Mouse (Mus musculus): ENCODE data around the gene E030018B13Rik. TPM values are rescaled to one million over a fixed set of nuclear protein-coding genes. Genes with fewer than 3 reads are reported as not detected.
A peak's percentile ranks its signal among the peaks of the same experiment; 100 is the strongest.

Gene E030018B13Rik
- total RNA-seq, 2 experiments from 2014 or later, result not detected

DNA sequence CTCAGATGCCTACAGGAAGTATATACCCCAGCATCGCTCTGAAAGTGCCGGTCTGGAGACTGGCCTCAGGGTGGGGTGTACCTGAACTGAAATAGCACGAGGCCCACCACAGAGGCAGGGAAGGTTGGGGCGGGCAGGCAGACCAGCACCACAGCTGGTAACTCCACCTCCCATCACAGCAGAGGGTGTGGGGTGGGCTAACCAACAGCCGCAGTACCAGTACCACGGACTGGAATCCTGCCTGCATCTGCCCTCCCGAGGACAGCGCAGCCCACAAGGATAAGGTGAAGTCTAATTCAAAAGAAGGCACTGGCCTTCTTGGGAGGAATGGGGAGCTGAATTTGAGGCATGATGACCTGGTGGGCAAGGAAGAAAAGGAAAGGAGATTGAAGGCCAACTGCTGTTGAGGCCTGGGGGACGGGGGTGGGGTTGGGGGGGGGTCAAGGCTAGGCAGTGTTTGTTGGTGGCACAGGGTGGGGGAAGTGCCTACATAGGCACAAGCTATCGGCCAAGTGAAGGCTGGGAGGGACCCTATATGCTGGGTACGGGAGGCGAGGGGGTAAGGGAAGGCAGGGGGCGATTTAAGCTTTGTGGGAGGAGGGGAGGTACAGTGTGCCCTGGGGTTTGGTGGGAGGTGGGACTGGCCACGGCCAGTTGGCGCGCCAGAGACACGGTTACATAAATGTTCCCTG, 20.2 kb upstream of the E030018B13Rik start:
- intact Hi-C loops (cut with DNase I), result loop anchor here (2.0 to 5.0 kb wide), 2 partner anchors 28 to 41 kb away; partner anchors contain the start of gene Klf13
- no peak for DNase-seq

- DNase-seq, result peak; percentile 88 to 96
- intact Hi-C loops (cut with DNase I), result loop anchor here (2.0 to 5.0 kb wide), 2 partner anchors 28 to 40 kb away; partner anchors contain the start of gene Klf13
These were observed 19.6 kb upstream of the E030018B13Rik start for GRCm38 (mm10) chr7:63896968-63897468.

- no peak for DNase-seq
- intact Hi-C loops (cut with DNase I), result loop anchor here (2.0 to 5.0 kb wide), 2 partner anchors 27 to 40 kb away; partner anchors contain the start of gene Klf13
These were observed 19.0 kb upstream of the E030018B13Rik start for GRCm38 (mm10) chr7:63897655-63898054.

DNA sequence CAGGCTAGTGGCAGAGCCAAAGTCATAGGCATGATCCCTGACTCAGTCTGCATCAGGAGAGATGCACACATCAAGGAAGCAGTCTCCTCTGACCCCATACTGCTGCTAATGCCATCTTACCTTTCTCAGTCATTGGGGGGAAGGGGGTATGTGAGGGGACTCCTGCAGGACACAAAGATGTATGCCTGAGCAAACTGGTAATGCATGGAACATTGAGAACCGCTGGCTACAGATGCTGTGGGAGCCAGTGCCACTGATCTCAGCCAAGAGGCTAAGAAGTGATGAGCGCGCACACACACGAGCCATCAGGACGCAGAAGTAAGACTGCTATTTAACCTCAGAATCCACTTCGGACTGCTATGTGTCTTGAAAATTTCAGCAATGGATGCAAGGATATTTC, 18.5 kb upstream of the E030018B13Rik start:
- intact Hi-C loops (cut with DNase I), result loop anchor here (5.0 kb wide), 1 partner anchor 39 kb away; the partner anchor contains the start of gene Klf13
- no peak for DNase-seq

- no peak for DNase-seq
- intact Hi-C loops (cut with DNase I), result loop anchor here (5.0 kb wide), 1 partner anchor 37 kb away; the partner anchor contains the start of gene Klf13
These were observed 16.7 kb upstream of the E030018B13Rik start for GRCm38 (mm10) chr7:63899925-63900324.

GRCm38 (mm10) chr7:63900411-63900810, 16.2 kb upstream of the E030018B13Rik start:
- DNase-seq, result no peak
- intact Hi-C loops (cut with DNase I), result no loop called here

GRCm38 (mm10) chr7:63901346-63901745, 15.3 kb upstream of the E030018B13Rik start:
- no peak for DNase-seq
- intact Hi-C loops (cut with DNase I), result no loop called here

DNA sequence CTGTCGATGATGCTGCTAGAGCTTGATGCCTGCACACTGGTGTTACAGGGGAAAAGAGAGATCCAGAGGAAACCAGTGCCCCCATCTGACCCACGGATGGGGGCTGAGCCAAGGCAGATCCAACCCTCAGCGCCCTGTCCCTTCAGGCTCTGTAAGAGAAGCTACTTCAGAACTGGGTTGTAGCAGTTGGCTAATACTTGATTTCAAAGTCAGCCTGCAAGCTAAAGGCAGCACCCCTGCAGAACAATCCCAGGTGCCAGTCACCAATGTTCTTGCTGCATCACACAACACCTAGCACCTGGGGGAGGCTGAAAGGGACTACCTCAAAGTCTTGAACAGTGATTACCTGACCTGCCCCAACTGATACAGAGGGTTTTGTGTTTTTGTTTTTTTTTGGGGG, 14.7 kb upstream of the E030018B13Rik start:
- intact Hi-C loops (cut with DNase I), result no loop called here
- DNase-seq, result no peak

- no peak for DNase-seq
- intact Hi-C loops (cut with DNase I), result no loop called here
These were observed 13.9 kb upstream of the E030018B13Rik start for GRCm38 (mm10) chr7:63902604-63903210.

DNA sequence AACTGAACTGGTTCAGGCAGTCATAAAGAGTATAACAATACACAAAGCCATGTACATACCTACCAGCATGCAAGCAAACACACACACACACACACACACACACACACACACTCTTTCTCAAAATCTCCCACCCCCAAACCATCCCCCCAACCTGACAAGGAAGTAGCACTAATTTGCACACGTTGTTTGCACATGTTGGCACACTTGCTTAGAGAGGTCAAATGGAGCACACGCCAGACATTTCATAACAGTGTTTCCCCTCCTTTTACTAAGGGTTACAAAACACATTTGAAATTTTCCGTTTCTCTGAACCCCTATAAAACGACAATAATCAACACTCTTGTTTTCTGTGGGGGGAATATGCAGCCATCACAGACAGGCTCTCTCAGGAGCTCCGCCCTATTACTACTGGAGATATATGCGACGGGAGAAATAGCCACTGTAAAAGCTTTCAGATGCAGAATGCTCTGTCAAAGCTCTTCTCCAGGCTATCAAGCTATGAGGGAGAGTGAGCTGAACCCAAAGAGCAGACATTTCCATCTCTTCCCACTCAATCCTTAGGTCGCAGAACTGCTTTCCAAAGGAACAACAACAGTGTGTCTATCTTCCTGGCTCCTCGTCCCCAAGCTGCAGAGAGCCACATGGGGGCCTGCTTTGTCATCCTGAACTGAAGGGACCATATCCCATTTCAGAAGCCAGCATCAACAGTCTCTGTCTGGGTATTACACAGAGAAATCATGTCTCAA, 12.8 kb upstream of the E030018B13Rik start:
- DNase-seq, result no peak
- intact Hi-C loops (cut with DNase I), result loop anchor here (2.0 kb wide), 1 partner anchor 75 kb away; no protein-coding TSS in a partner anchor

- DNase-seq, result peak in 1 of 2 experiments; percentile 47
- intact Hi-C loops (cut with DNase I), result loop anchor here (2.0 kb wide), 1 partner anchor 76 kb away; no protein-coding TSS in a partner anchor
These were observed 11.5 kb upstream of the E030018B13Rik start for GRCm38 (mm10) chr7:63905190-63905589.

DNA sequence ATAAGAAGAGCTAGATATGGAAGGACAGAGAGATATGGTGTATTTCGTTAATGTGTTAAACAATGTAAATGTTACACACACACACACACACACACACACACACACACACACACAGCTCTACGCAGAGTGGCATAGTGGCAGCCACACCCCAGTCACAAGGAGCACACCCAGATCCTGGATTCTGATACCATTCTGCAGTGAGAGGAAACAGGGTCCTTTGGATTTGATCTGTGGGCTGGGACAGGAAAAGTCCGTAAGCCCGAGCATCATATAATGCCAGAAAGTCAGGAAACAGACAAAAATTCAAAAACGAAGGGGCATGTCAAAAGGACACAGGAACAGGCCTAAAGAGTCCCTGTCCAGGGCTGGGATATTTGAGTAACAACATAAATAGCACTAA, 11.0 kb upstream of the E030018B13Rik start:
- no peak for DNase-seq
- intact Hi-C loops (cut with DNase I), result loop anchor here (2.0 kb wide), 1 partner anchor 77 kb away; no protein-coding TSS in a partner anchor

DNA sequence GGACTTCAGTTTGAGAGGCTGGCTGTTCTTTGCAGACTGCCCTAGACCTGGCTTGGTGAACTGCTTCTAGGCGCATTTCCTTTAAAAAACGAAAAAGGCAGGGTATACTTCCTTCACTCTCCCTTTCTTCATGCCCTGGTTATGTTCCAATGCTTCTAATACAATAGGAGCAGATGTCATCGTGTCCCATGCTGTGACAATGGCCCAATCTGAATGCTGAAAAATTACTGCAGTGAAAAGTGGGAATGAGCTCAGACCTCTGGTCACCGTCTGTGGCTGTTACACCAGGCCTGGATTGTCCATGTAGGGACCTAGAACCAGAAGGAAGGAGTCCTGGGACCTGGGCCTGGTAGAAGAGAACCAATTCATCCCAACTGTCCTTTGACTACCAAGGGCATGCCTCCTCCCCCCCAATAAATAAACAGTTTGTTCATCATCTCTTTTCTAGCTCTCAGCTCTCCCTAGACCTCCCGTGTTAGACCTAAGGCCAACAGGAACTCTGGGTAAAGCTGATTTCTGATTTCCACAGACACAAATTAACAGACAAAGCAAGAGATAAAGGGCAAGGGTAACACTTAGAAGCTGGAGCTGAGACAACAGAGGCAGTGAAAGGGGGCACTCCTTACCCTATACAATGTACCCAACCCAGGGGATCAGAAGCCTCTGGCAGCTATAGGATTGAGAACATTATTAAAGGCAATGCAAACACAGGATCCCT, 8.7 kb upstream of the E030018B13Rik start:
- DNase-seq, result no peak
- intact Hi-C loops (cut with DNase I), result no loop called here

DNA sequence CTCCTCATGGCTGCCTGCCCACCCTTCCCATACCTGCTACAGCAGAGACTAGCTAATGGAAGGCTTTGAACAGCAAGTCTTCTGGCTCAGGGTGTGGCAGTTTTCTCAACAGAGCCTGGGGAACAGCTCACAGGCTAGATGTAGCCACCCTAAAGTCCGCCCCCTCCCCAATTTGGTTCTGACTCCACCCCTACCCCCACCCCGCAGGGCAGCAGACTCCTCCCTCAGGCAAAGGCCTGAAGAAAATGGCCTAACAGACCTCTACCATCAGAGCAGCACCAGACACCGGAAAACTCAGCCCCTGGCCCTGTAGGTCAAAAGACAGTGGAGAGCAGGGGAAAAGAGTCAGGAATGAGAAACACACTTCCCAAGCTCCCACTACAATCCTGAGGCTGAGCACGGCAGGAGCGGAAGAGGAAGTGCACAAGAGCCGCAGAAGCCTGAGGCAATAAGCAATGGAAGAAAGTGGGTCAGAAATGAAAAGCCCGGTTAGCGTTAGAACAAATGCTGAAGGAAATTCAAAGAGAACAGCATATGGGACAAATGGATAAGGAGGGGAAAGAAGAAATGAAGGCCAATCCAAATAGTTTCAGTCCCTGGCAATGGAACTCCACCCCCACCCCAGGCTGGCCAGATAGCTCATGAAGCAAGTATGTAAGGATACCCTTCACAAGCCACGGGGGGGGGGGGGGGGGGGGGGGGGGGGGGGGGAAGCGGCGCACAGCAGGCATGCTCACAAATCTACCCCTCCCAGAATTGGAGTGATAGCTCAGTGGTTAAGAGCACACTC, 8.0 kb upstream of the E030018B13Rik start:
- DNase-seq, result no peak
- intact Hi-C loops (cut with DNase I), result no loop called here

- DNase-seq, result no peak
- intact Hi-C loops (cut with DNase I), result no loop called here
These were observed 6.4 kb upstream of the E030018B13Rik start for GRCm38 (mm10) chr7:63910225-63910624.

- intact Hi-C loops (cut with DNase I), result no loop called here
- DNase-seq, result no peak
These were observed 5.7 kb upstream of the E030018B13Rik start for GRCm38 (mm10) chr7:63910912-63911311.

GRCm38 (mm10) chr7:63911383-63912233, 5.0 kb upstream of the E030018B13Rik start:
- intact Hi-C loops (cut with DNase I), result no loop called here
- DNase-seq, result peak; percentile 82 to 84

DNA sequence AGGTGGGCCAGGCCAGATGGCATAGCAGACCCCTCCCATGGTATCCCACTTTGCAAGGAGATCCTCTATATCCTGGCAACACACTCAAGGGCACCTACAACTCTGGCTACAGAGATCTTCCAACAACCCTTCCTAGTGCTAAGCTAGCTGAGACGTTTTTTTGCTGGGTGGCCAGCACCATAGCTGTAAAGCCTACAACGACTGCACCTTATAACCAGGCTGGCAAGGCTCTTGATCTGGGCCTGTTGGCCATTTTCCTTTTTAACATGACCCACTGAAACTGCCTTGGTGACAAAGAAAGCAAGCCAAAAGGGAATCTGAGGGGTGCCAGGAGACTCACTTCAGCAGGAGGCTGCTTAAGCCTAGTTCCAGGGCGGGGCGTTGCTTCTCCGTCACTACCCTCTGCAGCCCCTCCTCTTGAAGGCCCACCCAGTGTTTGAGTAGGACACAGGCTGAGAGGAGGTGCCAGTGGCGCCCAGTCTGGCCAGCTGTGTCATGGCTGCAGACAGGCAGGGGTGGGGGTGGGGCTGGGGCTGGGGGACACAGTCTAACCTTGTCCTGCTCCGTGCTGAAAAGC, 4.3 kb upstream of the E030018B13Rik start:
- intact Hi-C loops (cut with DNase I), result no loop called here
- DNase-seq, result peak; percentile 50 to 66
